Mouse (Mus musculus) midbrain, embryonic 14.5 days (tissue): Measurements from ENCODE around the gene Ntn1. TPM values are rescaled to one million over a fixed set of nuclear protein-coding genes. Genes with fewer than 3 reads are reported as not detected.
A peak's percentile ranks its signal among the peaks of the same experiment; 100 is the strongest.

Source experiments
- ATAC-seq: fragments of 200-750 bp; cut with Nextera tagmentation; 2 replicates; pipeline ENCODE4 v1.8.0; 2017; ENCODE audit warnings: moderate number of reproducible peaks, moderate library complexity; ENCODE audit not compliant: low FRiP score, low TSS enrichment
- DNase-seq: peaks from one replicate; pipeline ENCODE4 v3.0.0-alpha.2; 2015
- H3K27ac ChIP-seq: fragments of 300-500 bp; sonication (generic); replicated peaks from 2 replicates; pipeline ENCODE4 v1.5.1; 2014; ENCODE audit warnings: mild to moderate bottlenecking, low read depth, low read length, moderate library complexity
- H3K27me3 ChIP-seq: fragments of 300-500 bp; sonication (generic); 2 replicates; pipeline ENCODE4 v1.6.1; 2014; ENCODE audit warnings: low read length, control low read depth, mixed read lengths; ENCODE audit not compliant: control insufficient read depth, insufficient read depth
- H3K36me3 ChIP-seq: fragments of 300-500 bp; sonication (generic); 2 replicates; pipeline ENCODE4 v1.6.1; 2014; ENCODE audit warnings: low read length, control low read depth; ENCODE audit not compliant: control insufficient read depth, insufficient read depth
- H3K4me1 ChIP-seq: fragments of 300-500 bp; sonication (generic); 2 replicates; pipeline ENCODE4 v1.6.1; 2014; ENCODE audit warnings: mild to moderate bottlenecking, antibody characterized with exemption, low read length, control low read depth; ENCODE audit not compliant: control insufficient read depth, insufficient read depth
- H3K4me2 ChIP-seq: fragments of 300-500 bp; sonication (generic); 2 replicates; pipeline ENCODE4 v1.6.1; 2014; ENCODE audit warnings: mild to moderate bottlenecking, low read length, moderate library complexity
- H3K4me3 ChIP-seq: fragments of 300-500 bp; sonication (generic); replicated peaks from 2 replicates; pipeline ENCODE4 v1.5.1; 2014; ENCODE audit warnings: low read depth, low read length
- H3K9ac ChIP-seq: fragments of 300-500 bp; sonication (generic); replicated peaks from 2 replicates; pipeline ENCODE4 v1.6.1; 2014; ENCODE audit warnings: mild to moderate bottlenecking, low read length, moderate library complexity
- H3K9me3 ChIP-seq: fragments of 300-500 bp; sonication (generic); 2 replicates; pipeline ENCODE4 v1.6.1; 2016; ENCODE audit warnings: low read length, control low read depth, mixed read lengths; ENCODE audit not compliant: control insufficient read depth
- WGBS: fragments of 180-500 bp; shearing (Covaris S2); extraction: QIAGEN DNeasy Blood & Tissue Kit; methylation state at CpG from one replicate; pipeline ENCODE4 v1.1.7; 2014; 5-methylcytosine and 5-hydroxymethylcytosine counted together
- polyA plus RNA-seq: library from polyadenylated mRNA; unstranded; fragments of >200 nt; fragmentation: Nextera tagmentation; extraction: Ambion mirVana; gene quantifications from 2 replicates; pipeline ENCODE4 v1.2.1, GENCODE M21; 2014

Ntn1 gene
- polyA plus RNA-seq, 1 experiment from 2014 or later: 8.4 TPM

- Histone ChIP-seq H3K36me3 (no peaks in the 10 kb centered on the region), H3K27me3 (no peaks in the 10 kb centered on the region), H3K4me2 (no peak overlapping the region), H3K9ac (no peak overlapping the region), H3K4me3 (no peak overlapping the region), H3K27ac (no peak overlapping the region), H3K9me3 (no peaks in the 10 kb centered on the region), H3K4me1 (no peaks in the 10 kb centered on the region)
- WGBS: 76% methylated on average over 13 of the region's 13 CpGs
- ATAC-seq: no peak
- DNase-seq: peak; percentile 31
These were observed 59.3 kb downstream of the Ntn1 start for GRCm38 (mm10) chr11:68341111-68342002.

GRCm38 (mm10) chr11:68340366-68340765 lies 60.3 kb downstream of the Ntn1 start:
- Histone ChIP-seq H3K9me3 (no peaks in the 10 kb centered on the region), H3K4me1 (no peaks in the 10 kb centered on the region), H3K4me2 (no peak overlapping the region), H3K4me3 (no peak overlapping the region), H3K9ac (no peak overlapping the region), H3K36me3 (no peaks in the 10 kb centered on the region), H3K27ac (no peak overlapping the region), H3K27me3 (no peaks in the 10 kb centered on the region)
- no peak for ATAC-seq
- DNase-seq: no peak
- WGBS: 76% methylated on average over 3 of the region's 3 CpGs

GRCm38 (mm10) chr11:68339856-68340255 lies 60.8 kb downstream of the Ntn1 start:
- DNase-seq (no peak), ATAC-seq (no peak)
- 95% methylated on average over 13 of the region's 13 CpGs for WGBS
- H3K4me2 ChIP-seq: no peak overlapping the region
- no peaks in the 10 kb centered on the region for H3K9me3 ChIP-seq
- no peaks in the 10 kb centered on the region for H3K36me3 ChIP-seq
- no peaks in the 10 kb centered on the region for H3K27me3 ChIP-seq
- H3K4me1 ChIP-seq: no peaks in the 10 kb centered on the region
- H3K4me3 ChIP-seq: no peak overlapping the region
- no peak overlapping the region for H3K9ac ChIP-seq
- H3K27ac ChIP-seq: no peak overlapping the region

- H3K27ac ChIP-seq: no peak overlapping the region
- H3K27me3 ChIP-seq: no peaks in the 10 kb centered on the region
- no peak overlapping the region for H3K4me3 ChIP-seq
- ATAC-seq (no peak), DNase-seq (no peak)
- WGBS: 96% methylated on average over 7 of the region's 7 CpGs
- no peaks in the 10 kb centered on the region for H3K4me1 ChIP-seq
- H3K4me2 ChIP-seq: no peak overlapping the region
- H3K36me3 ChIP-seq: no peaks in the 10 kb centered on the region
- no peaks in the 10 kb centered on the region for H3K9me3 ChIP-seq
- no peak overlapping the region for H3K9ac ChIP-seq
These were observed 61.3 kb downstream of the Ntn1 start for GRCm38 (mm10) chr11:68339331-68339730.

GRCm38 (mm10) chr11:68331676-68332265 lies 68.9 kb downstream of the Ntn1 start:
- no peaks in the 10 kb centered on the region for H3K4me1 ChIP-seq
- H3K9me3 ChIP-seq: 0 out of 2 replicates have a peak, but pooled peaks cover 3% of the 10 kb centered on the region
- ATAC-seq (no peak), DNase-seq (no peak)
- no peaks in the 10 kb centered on the region for H3K36me3 ChIP-seq
- no peak overlapping the region for H3K4me2 ChIP-seq
- no peak overlapping the region for H3K27ac ChIP-seq
- H3K4me3 ChIP-seq: no peak overlapping the region
- no peak overlapping the region for H3K9ac ChIP-seq
- no peaks in the 10 kb centered on the region for H3K27me3 ChIP-seq
- WGBS: 89% methylated on average over 13 of the region's 13 CpGs

- H3K4me3 ChIP-seq: no peak overlapping the region
- H3K27ac ChIP-seq: no peak overlapping the region
- no peaks in the 10 kb centered on the region for H3K27me3 ChIP-seq
- WGBS: 91% methylated on average over 6 of the region's 6 CpGs
- no peaks in the 10 kb centered on the region for H3K36me3 ChIP-seq
- no peaks in the 10 kb centered on the region for H3K4me1 ChIP-seq
- no peak overlapping the region for H3K9ac ChIP-seq
- H3K9me3 ChIP-seq: 0 out of 2 replicates have a peak, but pooled peaks cover 3% of the 10 kb centered on the region
- no peak overlapping the region for H3K4me2 ChIP-seq
- ATAC-seq: no peak
- DNase-seq: no peak
These were observed 69.5 kb downstream of the Ntn1 start for GRCm38 (mm10) chr11:68331117-68331437.

- H3K36me3 ChIP-seq: no peaks in the 10 kb centered on the region
- no peak overlapping the region for H3K4me3 ChIP-seq
- no peaks in the 10 kb centered on the region for H3K4me1 ChIP-seq
- DNase-seq: no peak
- WGBS: 78% methylated on average over 10 of the region's 10 CpGs
- H3K27ac ChIP-seq: no peak overlapping the region
- no peak for ATAC-seq
- H3K27me3 ChIP-seq: no peaks in the 10 kb centered on the region
- H3K9me3 ChIP-seq: 0 out of 2 replicates have a peak, but pooled peaks cover 3% of the 10 kb centered on the region
- no peak overlapping the region for H3K9ac ChIP-seq
- H3K4me2 ChIP-seq: no peak overlapping the region
These were observed 70.1 kb downstream of the Ntn1 start for GRCm38 (mm10) chr11:68330398-68331116.

GRCm38 (mm10) chr11:68324863-68325262 lies 75.8 kb downstream of the Ntn1 start:
- Histone ChIP-seq H3K4me3 (no peak overlapping the region), H3K9ac (no peak overlapping the region), H3K4me1 (no peaks in the 10 kb centered on the region), H3K4me2 (no peak overlapping the region), H3K27ac (no peak overlapping the region), H3K27me3 (no peaks in the 10 kb centered on the region), H3K36me3 (no peaks in the 10 kb centered on the region), H3K9me3 (0 out of 2 replicates have a peak, but pooled peaks cover 3% of the 10 kb centered on the region)
- ATAC-seq (no peak), DNase-seq (no peak)
- 89% methylated on average over 2 of the region's 2 CpGs for WGBS
